Mouse (Mus musculus): ENCODE data around the gene Ren1.

GRCm38 (mm10) chr1:133396693-133397092, 46.4 kb downstream of the Ren1 start:
- TF ChIP-seq CTCF (IDR thresholded peaks at IDR 0.05; ENCODE audit: control insufficient read depth, insufficient read depth, insufficient replicate concordance, low read depth, low read length) (no peak), POLR2A (IDR thresholded peaks at IDR 0.05; ENCODE audit: control insufficient read depth, low read depth, low read length) (no peak)
